Mouse (Mus musculus): ENCODE measurements around the gene March9.

March9 gene

GRCm38 (mm10) chr10:127030336-127031296 lies 29.4 kb downstream of the March9 start, which contains the start of gene Tsfm:
Tsfm (minus strand) TSS chr10:127030840.
- DNase-seq, result peak; percentile 96 to 98

- DNase-seq, result no peak
These were observed 41.6 kb downstream of the March9 start for GRCm38 (mm10) chr10:127018422-127018821.

GRCm38 (mm10) chr10:127017071-127017470 lies 42.9 kb downstream of the March9 start:
- DNase-seq, result no peak

- DNase-seq, result no peak
These were observed 43.5 kb downstream of the March9 start for GRCm38 (mm10) chr10:127016488-127016887.

All from cerebellum, postnatal 25 days (tissue).